Mouse (Mus musculus) embryonic facial prominence, embryonic 13.5 days (tissue): ENCODE results near the gene Dnah9. TPM values are rescaled to one million over a fixed set of nuclear protein-coding genes. Genes with fewer than 3 reads are reported as not detected.

Experiments used
- ATAC-seq: fragments of 200-750 bp; cut with Nextera tagmentation; 2 replicates; pipeline ENCODE4 v1.8.0; 2017; ENCODE audit warnings: low read depth; ENCODE audit not compliant: insufficient number of reproducible peaks, insufficient read depth, low FRiP score, low TSS enrichment
- H3K27ac ChIP-seq: fragments of 300-500 bp; sonication (generic); 2 replicates; pipeline ENCODE4 v1.5.1; 2015; ENCODE audit warnings: moderate library complexity, mild to moderate bottlenecking, inconsistent platforms
- H3K27me3 ChIP-seq: fragments of 300-500 bp; sonication (generic); 2 replicates; pipeline ENCODE4 v1.6.1; 2015; ENCODE audit warnings: mild to moderate bottlenecking, inconsistent platforms
- H3K36me3 ChIP-seq: fragments of 300-500 bp; sonication (generic); 2 replicates; pipeline ENCODE4 v1.6.1; 2015; ENCODE audit warnings: mild to moderate bottlenecking, inconsistent platforms
- H3K4me1 ChIP-seq: fragments of 300-500 bp; sonication (generic); 2 replicates; pipeline ENCODE4 v1.6.1; 2015; ENCODE audit warnings: inconsistent platforms
- H3K4me2 ChIP-seq: fragments of 300-500 bp; sonication (generic); 2 replicates; pipeline ENCODE4 v1.6.1; 2015; ENCODE audit warnings: moderate library complexity, mild to moderate bottlenecking, inconsistent platforms
- H3K4me3 ChIP-seq: fragments of 300-500 bp; sonication (generic); 2 replicates; pipeline ENCODE4 v1.5.1; 2015; ENCODE audit warnings: mild to moderate bottlenecking, inconsistent platforms
- H3K9ac ChIP-seq: fragments of 300-500 bp; sonication (generic); 2 replicates; pipeline ENCODE4 v1.6.1; 2015; ENCODE audit warnings: mild to moderate bottlenecking, inconsistent platforms
- H3K9me3 ChIP-seq: fragments of 300-500 bp; sonication (generic); 2 replicates; pipeline ENCODE4 v1.6.1; 2016; ENCODE audit warnings: inconsistent platforms
- WGBS: fragments of 180-500 bp; shearing (Covaris S2); methylation state at CpG from one replicate; pipeline ENCODE4 v1.1.7; 2015; ENCODE audit warnings: mixed read lengths; 5-methylcytosine and 5-hydroxymethylcytosine counted together
- polyA plus RNA-seq: library from polyadenylated mRNA; unstranded; fragments of >200 nt; fragmentation: Nextera tagmentation; extraction: Ambion mirVana; gene quantifications from 2 replicates; pipeline ENCODE4 v1.2.1, GENCODE M21; 2015

Gene Dnah9
- polyA plus RNA-seq, 1 experiment from 2014 or later = 0.13 TPM

- under 1% methylated on average over 30 of the region's 36 CpGs for WGBS
Measured at GRCm38 (mm10) chr11:65788154-65788553, 380.2 kb downstream of the Dnah9 start, which contains the start of gene Map2k4. Gene Map2k4, minus strand, starts transcription at chr11:65788297.

GRCm38 (mm10) chr11:65787421-65788151, 380.8 kb downstream of the Dnah9 start:
- peak overlapping the region; percentile 99 for H3K9ac ChIP-seq
- H3K27me3 ChIP-seq = no peaks in the 10 kb centered on the region
- no peaks in the 10 kb centered on the region for H3K9me3 ChIP-seq
- peaks cover 18% of the 10 kb centered on the region for H3K4me1 ChIP-seq
- peak; percentile 74 for ATAC-seq
- no peaks in the 10 kb centered on the region for H3K36me3 ChIP-seq
- peak overlapping the region; percentile 90 for H3K27ac ChIP-seq
- H3K4me3 ChIP-seq = peak overlapping the region; percentile 87
- H3K4me2 ChIP-seq = peak overlapping the region; percentile 67
- under 1% methylated on average over 68 of the region's 71 CpGs for WGBS

More at GRCm38 (mm10) chr11:65788154-65788553, 380.2 kb downstream of the Dnah9 start, which contains the start of gene Map2k4:
- peaks cover 18% of the 10 kb centered on the region for H3K4me1 ChIP-seq
- no peaks in the 10 kb centered on the region for H3K9me3 ChIP-seq
- H3K4me3 ChIP-seq = peak within 1 kb of the TSS; percentile 87
- H3K9ac ChIP-seq = peak within 1 kb of the TSS; percentile 99
- peak within 1 kb of the TSS; percentile 67 for H3K4me2 ChIP-seq
- peak within 1 kb of the TSS; percentile 90 for H3K27ac ChIP-seq
- no peaks in the 10 kb centered on the region for H3K36me3 ChIP-seq
- H3K27me3 ChIP-seq = no peaks in the 10 kb centered on the region
- ATAC-seq = peak; percentile 99

GRCm38 (mm10) chr11:65786160-65786559, 382.2 kb downstream of the Dnah9 start:
- WGBS = 94% methylated on average over 2 of the region's 2 CpGs

GRCm38 (mm10) chr11:65781596-65781995, 386.8 kb downstream of the Dnah9 start:
- Histone ChIP-seq H3K36me3 (peaks cover 16% of the 10 kb centered on the region), H3K27me3 (no peaks in the 10 kb centered on the region), H3K9ac (no peak overlapping the region), H3K4me1 (peaks cover 39% of the 10 kb centered on the region), H3K4me2 (no peak overlapping the region), H3K27ac (no peak overlapping the region), H3K9me3 (no peaks in the 10 kb centered on the region), H3K4me3 (no peak overlapping the region)
- no peak for ATAC-seq
- WGBS = 84% methylated on average over 3 of the region's 3 CpGs

More at GRCm38 (mm10) chr11:65786160-65786559, 382.2 kb downstream of the Dnah9 start:
- Histone ChIP-seq H3K27me3 (no peaks in the 10 kb centered on the region), H3K9ac (peak overlapping the region; percentile 12; the same call in 1 of the 2 replicates), H3K4me3 (peak overlapping the region; percentile 10; the same call in 1 of the 2 replicates), H3K4me2 (peak overlapping the region; percentile 67), H3K4me1 (peaks cover 18% of the 10 kb centered on the region), H3K9me3 (no peaks in the 10 kb centered on the region), H3K36me3 (0 out of 2 replicates have a peak, but pooled peaks cover under 1% of the 10 kb centered on the region), H3K27ac (no peak overlapping the region)
- ATAC-seq = no peak
